20 mouse cellular contexts compared by ENCODE assay signal in genomic region chr1:191534896-191535295, GRCm38 (mm10). TPM values are rescaled to one million over a fixed set of nuclear protein-coding genes. Genes with fewer than 3 reads are reported as not detected.
DNase-seq lines count a peak whose midpoint lies in the region; ATAC-seq and TF ChIP-seq lines count a peak whose summit lies in the region.
"Had no signal": no experiment of that assay in that cellular context is flagged by ENCODE, and none has a peak within 500 bp of the region (broad histone marks: within the 10 kb centered on the region; RNA-seq: fewer than 3 reads in every experiment).

No protein-coding gene starts in this region.

- peak; percentile 97 for DNase-seq in heart, adult 11 months
- no peak for DNase-seq in heart, postnatal 36 days
- DNase-seq in heart, adult 9 months (ENCODE audit: low spot score in 2 of 2) = peak; percentile 49 to 75
- peak; percentile 57 for DNase-seq in heart, embryonic 10.5 days (ENCODE audit: low spot score)
- DNase-seq in skeletal muscle tissue, adult 2 months (ENCODE audit: low read depth, low spot score) = peak; percentile 30
- no peak for DNase-seq in cerebellum, adult 2 months
- DNase-seq: adrenal gland, adult 2 months; adrenal gland, postnatal 25 days; cerebellum, adult 18-20 months; cerebellum, postnatal 10 days; gastrocnemius, postnatal 10 days; kidney, adult 8-10 months had no signal

- H3K4me3 ChIP-seq in heart, embryonic 11.5 days (ENCODE audit: low read depth, low read length) = no peak overlapping the region
- no peak overlapping the region for H3K4me3 ChIP-seq in heart, embryonic 10.5 days
- no peak overlapping the region for H3K4me3 ChIP-seq in cerebellum, adult 2 months (replicated peaks; ENCODE audit: insufficient read depth, low read depth, low read length)
- H3K4me3 ChIP-seq: embryonic facial prominence, embryonic 10.5 days; forebrain, embryonic 15.5 days; heart, embryonic 15.5 days; hindbrain, embryonic 10.5 days had no signal

- no peaks in the 10 kb centered on the region for H3K9me3 ChIP-seq in heart, embryonic 11.5 days (replicated peaks; ENCODE audit: control insufficient read depth, low read length)
- no peaks in the 10 kb centered on the region for H3K9me3 ChIP-seq in heart, embryonic 10.5 days
- H3K9me3 ChIP-seq: embryonic facial prominence, embryonic 10.5 days; forebrain, embryonic 15.5 days; heart, embryonic 15.5 days; hindbrain, embryonic 10.5 days had no signal

- no peaks in the 10 kb centered on the region for H3K4me1 ChIP-seq in heart, embryonic 11.5 days (ENCODE audit: control insufficient read depth, insufficient read depth, low read length)
- H3K4me1 ChIP-seq in heart, embryonic 10.5 days = peaks cover 13% of the 10 kb centered on the region; the same call in 1 of the 2 replicates
- H3K4me1 ChIP-seq in cerebellum, adult 2 months (ENCODE audit: control insufficient read depth, insufficient read depth, low read length) = no peaks in the 10 kb centered on the region
- H3K4me1 ChIP-seq: forebrain, embryonic 15.5 days; hindbrain, embryonic 10.5 days had no signal

- no peak overlapping the region for H3K27ac ChIP-seq in heart, embryonic 11.5 days (ENCODE audit: low read depth, low read length)
- no peak overlapping the region for H3K27ac ChIP-seq in heart, embryonic 10.5 days
- no peak overlapping the region for H3K27ac ChIP-seq in cerebellum, adult 2 months (ENCODE audit: insufficient read depth, low read length)
- H3K27ac ChIP-seq: embryonic facial prominence, embryonic 10.5 days; forebrain, embryonic 15.5 days; heart, embryonic 15.5 days; hindbrain, embryonic 10.5 days; hindbrain, embryonic 14.5 days had no signal

- ATAC-seq in heart, embryonic 11.5 days (replicated peaks; ENCODE audit: insufficient number of reproducible peaks, low FRiP score, low TSS enrichment) = no peak
- ATAC-seq: forebrain, embryonic 15.5 days; intestine, postnatal 0 days had no signal

- H3K4me2 ChIP-seq in heart, embryonic 11.5 days = no peak overlapping the region
- H3K4me2 ChIP-seq: forebrain, embryonic 15.5 days; heart, embryonic 15.5 days; hindbrain, embryonic 14.5 days had no signal

- no peak for TF ChIP-seq POLR2A in cerebellum, adult 2 months (IDR thresholded peaks at IDR 0.05; ENCODE audit: borderline replicate concordance, insufficient read depth, low read length)

- WGBS in heart, embryonic 11.5 days (ENCODE audit: insufficient replicate concordance) = 65% methylated on average over 2 of the region's 2 CpGs
- WGBS in heart, embryonic 10.5 days = 56% methylated on average over 2 of the region's 2 CpGs
- 64% methylated on average over 2 of the region's 2 CpGs for WGBS in cerebellum, adult 2 months

- H3K36me3 ChIP-seq in heart, embryonic 11.5 days (ENCODE audit: control insufficient read depth, insufficient read depth, low read length) = no peaks in the 10 kb centered on the region
- H3K36me3 ChIP-seq in heart, embryonic 10.5 days = peaks cover 26% of the 10 kb centered on the region
- H3K36me3 ChIP-seq: forebrain, embryonic 15.5 days had no signal

- no peaks in the 10 kb centered on the region for H3K27me3 ChIP-seq in heart, embryonic 11.5 days (ENCODE audit: control insufficient read depth, insufficient read depth, low read length)
- H3K27me3 ChIP-seq in heart, embryonic 10.5 days (ENCODE audit: insufficient read depth, poor library complexity, severe bottlenecking) = no peaks in the 10 kb centered on the region
- no peaks in the 10 kb centered on the region for H3K27me3 ChIP-seq in cerebellum, adult 2 months (ENCODE audit: control insufficient read depth, insufficient read depth, low read length)
- H3K27me3 ChIP-seq: CH12.LX; forebrain, embryonic 15.5 days; heart, embryonic 15.5 days had no signal

- TF ChIP-seq CTCF in cerebellum, adult 2 months (IDR thresholded peaks at IDR 0.05; ENCODE audit: borderline replicate concordance, insufficient read depth, low read depth, low read length) = no peak

- no peak overlapping the region for H3K9ac ChIP-seq in heart, embryonic 11.5 days (ENCODE audit: low read depth, low read length)
- H3K9ac ChIP-seq: forebrain, embryonic 15.5 days; heart, embryonic 15.5 days; hindbrain, embryonic 14.5 days had no signal

- intact Hi-C loops in heart, postnatal 36 days (cut with DNase I) = no loop called here

RNA-seq across cellular contexts. Expression of gene Dtl, which starts 40.4 kb away (rescaled TPM):
- total RNA-seq in heart, postnatal 36 days (2021) = under 1 TPM; 0.19 to 0.31 TPM
- 37.0 and 39.9 TPM in 2 replicates for polyA plus RNA-seq in heart, embryonic 11.5 days (2014; fragmentation: Nextera tagmentation; extraction: Ambion mirVana)
- 45.5 and 53.6 TPM in 2 replicates for polyA plus RNA-seq in heart, embryonic 10.5 days (2016; fragmentation: Nextera tagmentation; extraction: Ambion mirVana)
- polyA plus RNA-seq in cerebellum, adult 2 months (2012; rRNA removed) = 0.14 and 0.16 TPM in 2 replicates

RNA-seq across cellular contexts. Expression of gene Ints7, which starts 40.5 kb away (rescaled TPM):
- 10 to 100 TPM; 10.4 to 11.4 TPM for total RNA-seq in heart, postnatal 36 days (2021)
- 38.5 and 40.4 TPM in 2 replicates for polyA plus RNA-seq in heart, embryonic 11.5 days (2014; fragmentation: Nextera tagmentation; extraction: Ambion mirVana)
- polyA plus RNA-seq in heart, embryonic 10.5 days (2016; fragmentation: Nextera tagmentation; extraction: Ambion mirVana) = 52.9 and 58.7 TPM in 2 replicates
- 34.5 and 38.5 TPM in 2 replicates for polyA plus RNA-seq in cerebellum, adult 2 months (2012; rRNA removed)

Comparison
In these comparisons a context has a peak if more than half of its experiments do, and no peak if none do; other contexts are left out.
1. DNase-seq: peak in heart, adult 11 months (single experiment), heart, adult 9 months (2 of 2), heart, embryonic 10.5 days (single experiment) and skeletal muscle tissue, adult 2 months (single experiment); none in heart, postnatal 36 days (0 of 2) and cerebellum, adult 2 months (0 of 2).
2. RNA of gene Dtl, which starts 40.4 kb away (polyA plus RNA-seq): 45.5 to 53.6 TPM in heart, embryonic 10.5 days and 37.0 to 39.9 TPM in heart, embryonic 11.5 days; 0.14 to 0.16 TPM in cerebellum, adult 2 months; every median in the first group is over 10 times any median in the second.